Mouse (Mus musculus): ENCODE results near the gene Gal3st2b. TPM values are rescaled to one million over a fixed set of nuclear protein-coding genes. Genes with fewer than 3 reads are reported as not detected.
"Not testable (repeated sequence)": the region's sequence is repeated elsewhere in the genome, so short reads cannot be mapped to it uniquely, and the experiment has no call there.

The Gal3st2b gene
- total RNA-seq (2014; fragmentation: Nextera tagmentation) (1.1 TPM in 1 of 2 replicates, not detected in the other), total RNA-seq (2017) (0.22 TPM in 1 of 2 replicates, not detected in the other), polyA plus RNA-seq (2012) (not detected in 2 replicates)

DNA sequence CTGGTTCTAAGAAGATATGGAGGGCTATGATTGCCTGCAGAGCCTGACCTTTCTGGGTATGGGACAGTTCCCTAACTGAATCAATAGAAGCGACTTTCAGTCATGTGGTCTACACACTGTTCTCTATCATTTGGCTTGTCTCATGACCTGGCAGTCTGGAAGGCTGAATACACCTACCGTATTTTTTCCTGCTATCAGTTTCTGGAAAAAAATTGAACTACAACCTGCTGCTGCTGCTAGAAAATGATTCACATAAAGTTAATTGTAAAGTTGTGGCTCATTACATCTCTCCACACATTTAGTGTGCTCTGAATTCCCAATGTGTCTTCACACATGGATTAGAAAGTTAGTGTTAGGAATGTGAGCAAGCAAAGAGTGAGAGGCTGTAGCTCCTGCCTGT lies at the start of gene Gal3st2b:
Gene Gal3st2b (plus strand): TSS at position 301 of the 400 bp plus-strand sequence.
- H3K9me3 ChIP-seq (replicated peaks); H3K4me3 ChIP-seq (ENCODE audit: low read depth, low read length); H3K36me3 ChIP-seq (replicated peaks); H3K27me3 ChIP-seq (ENCODE audit: insufficient read depth, low read length); DNase-seq (ENCODE audit: low spot score); H3K4me1 ChIP-seq (ENCODE audit: insufficient read depth, low read depth, low read length); ATAC-seq (ENCODE audit: extremely low read depth, insufficient number of reproducible peaks, low FRiP score, poor library complexity, severe bottlenecking): not testable (repeated sequence)

DNA sequence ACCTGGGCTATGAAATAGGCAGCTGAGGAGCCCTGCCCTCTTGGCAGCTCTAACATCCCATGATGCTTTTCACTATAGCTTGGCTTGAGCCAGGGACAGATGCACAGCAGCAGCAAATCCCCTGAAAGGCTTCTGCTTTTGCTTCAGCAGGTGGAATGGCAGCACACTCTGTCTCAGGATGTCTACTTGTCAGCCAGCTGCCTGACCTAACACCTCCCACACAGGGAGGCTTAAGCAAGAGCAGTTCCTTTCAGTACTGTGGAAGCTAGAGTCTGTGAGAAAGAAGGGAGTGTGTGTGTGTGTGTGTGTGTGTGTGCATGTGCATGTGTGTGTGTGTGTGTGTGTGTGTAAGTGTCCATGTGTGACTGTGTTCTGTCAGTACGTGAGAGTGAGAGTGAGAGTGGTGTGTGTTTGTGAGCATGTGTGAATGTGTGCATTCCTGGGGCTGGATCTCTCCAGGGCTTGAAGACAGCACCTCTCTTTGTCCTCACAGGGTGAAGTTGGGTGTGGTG lies 46.5 kb upstream of the Gal3st2b start:
- H3K36me3 ChIP-seq (replicated peaks); H3K27me3 ChIP-seq (ENCODE audit: insufficient read depth, low read length); H3K9me3 ChIP-seq (replicated peaks); H3K4me3 ChIP-seq (ENCODE audit: low read depth, low read length); ATAC-seq (ENCODE audit: extremely low read depth, insufficient number of reproducible peaks, low FRiP score, poor library complexity, severe bottlenecking); DNase-seq (ENCODE audit: low spot score); H3K4me1 ChIP-seq (ENCODE audit: insufficient read depth, low read depth, low read length): not testable (repeated sequence)

DNA sequence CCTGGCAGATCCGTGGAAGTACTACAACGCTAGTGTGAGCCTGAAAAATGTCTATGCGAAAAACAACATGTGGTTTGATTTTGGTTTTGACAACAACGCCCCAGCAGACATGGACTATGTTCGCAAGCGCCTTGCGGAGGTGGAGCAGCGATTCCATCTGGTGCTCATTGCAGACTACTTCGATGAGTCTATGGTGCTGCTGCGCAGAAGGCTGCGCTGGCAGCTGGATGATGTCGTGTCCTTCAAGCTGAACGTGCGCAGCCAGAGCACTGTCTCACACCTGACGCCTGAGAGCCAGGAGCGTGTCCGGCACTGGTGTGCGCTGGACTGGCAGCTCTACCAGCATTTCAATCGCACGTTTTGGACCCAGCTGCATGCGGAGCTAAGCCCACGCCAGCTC lies 43.7 kb upstream of the Gal3st2b start:
- not testable (repeated sequence) for H3K9me3 ChIP-seq (replicated peaks); DNase-seq (ENCODE audit: low spot score); H3K4me1 ChIP-seq (ENCODE audit: insufficient read depth, low read depth, low read length); H3K27me3 ChIP-seq (ENCODE audit: insufficient read depth, low read length); H3K4me3 ChIP-seq (ENCODE audit: low read depth, low read length); ATAC-seq (ENCODE audit: extremely low read depth, insufficient number of reproducible peaks, low FRiP score, poor library complexity, severe bottlenecking); H3K36me3 ChIP-seq (replicated peaks)

DNA sequence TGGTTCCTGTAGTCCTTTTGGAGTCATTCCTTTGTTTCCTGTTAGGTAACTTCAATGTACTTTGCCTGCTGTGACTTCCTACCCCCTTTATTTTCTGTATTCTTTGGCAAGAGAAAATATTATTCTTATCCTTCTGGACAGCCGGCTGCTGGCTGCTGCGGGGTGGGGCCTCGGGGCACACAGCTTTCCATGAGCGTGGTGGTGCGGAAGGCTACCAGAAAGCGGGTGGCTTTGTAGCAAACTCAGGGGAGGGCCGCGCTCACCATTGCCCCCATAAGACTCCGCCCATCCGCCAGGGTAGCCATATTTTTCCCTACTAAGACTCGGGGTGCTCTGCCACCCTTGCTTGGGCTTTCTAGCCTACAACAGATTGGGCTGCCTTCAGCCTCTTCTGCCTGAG lies 36.3 kb upstream of the Gal3st2b start:
- not testable (repeated sequence) for H3K36me3 ChIP-seq (replicated peaks); H3K4me3 ChIP-seq (ENCODE audit: low read depth, low read length); DNase-seq (ENCODE audit: low spot score); H3K27me3 ChIP-seq (ENCODE audit: insufficient read depth, low read length); ATAC-seq (ENCODE audit: extremely low read depth, insufficient number of reproducible peaks, low FRiP score, poor library complexity, severe bottlenecking); H3K9me3 ChIP-seq (replicated peaks); H3K4me1 ChIP-seq (ENCODE audit: insufficient read depth, low read depth, low read length)

DNA sequence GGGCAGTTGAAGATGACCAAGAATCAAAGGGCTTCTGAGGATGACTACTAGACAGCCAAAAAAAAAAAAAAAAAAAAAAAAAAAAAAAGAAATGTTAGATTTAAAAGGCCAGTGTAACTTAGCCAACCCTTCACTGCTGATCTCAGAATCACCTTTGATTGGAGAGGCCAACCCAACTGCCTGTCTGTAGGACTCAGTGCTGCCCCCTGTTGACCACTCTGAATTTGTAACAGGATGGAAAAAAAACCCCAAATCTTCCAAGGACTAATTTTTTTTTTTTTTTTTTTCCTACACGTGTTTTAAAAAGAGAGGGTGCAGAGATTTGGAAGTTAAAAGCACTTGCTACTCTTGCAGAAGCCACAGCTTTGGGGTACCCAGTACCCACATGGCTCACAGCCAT lies 27.2 kb upstream of the Gal3st2b start:
- not testable (repeated sequence) for H3K27me3 ChIP-seq (ENCODE audit: insufficient read depth, low read length); DNase-seq (ENCODE audit: low spot score); H3K36me3 ChIP-seq (replicated peaks); ATAC-seq (ENCODE audit: extremely low read depth, insufficient number of reproducible peaks, low FRiP score, poor library complexity, severe bottlenecking); H3K4me3 ChIP-seq (ENCODE audit: low read depth, low read length); H3K9me3 ChIP-seq (replicated peaks); H3K4me1 ChIP-seq (ENCODE audit: insufficient read depth, low read depth, low read length)

DNA sequence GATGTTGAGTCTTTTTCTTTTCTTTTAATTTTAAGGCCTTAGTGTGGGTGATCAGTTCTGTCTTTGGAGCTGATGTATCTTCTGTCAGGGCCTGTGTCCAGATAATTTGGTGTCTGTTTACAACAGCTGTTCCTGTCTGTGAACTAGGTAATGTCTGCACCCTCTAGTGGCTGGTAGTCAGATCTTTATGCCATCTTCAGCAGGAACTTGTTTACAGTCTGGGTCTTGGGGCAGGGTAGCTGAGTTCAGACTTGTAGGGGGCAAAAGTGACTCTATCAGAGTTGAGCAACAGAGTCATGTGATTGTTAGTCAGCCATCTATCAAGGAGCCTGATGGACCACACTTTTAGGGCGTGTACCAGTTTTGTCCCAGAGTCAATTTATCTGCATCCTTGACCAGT lies 20.7 kb upstream of the Gal3st2b start:
- not testable (repeated sequence) for DNase-seq (ENCODE audit: low spot score); H3K36me3 ChIP-seq (replicated peaks); H3K27me3 ChIP-seq (ENCODE audit: insufficient read depth, low read length); H3K4me1 ChIP-seq (ENCODE audit: insufficient read depth, low read depth, low read length); H3K4me3 ChIP-seq (ENCODE audit: low read depth, low read length); H3K9me3 ChIP-seq (replicated peaks); ATAC-seq (ENCODE audit: extremely low read depth, insufficient number of reproducible peaks, low FRiP score, poor library complexity, severe bottlenecking)

DNA sequence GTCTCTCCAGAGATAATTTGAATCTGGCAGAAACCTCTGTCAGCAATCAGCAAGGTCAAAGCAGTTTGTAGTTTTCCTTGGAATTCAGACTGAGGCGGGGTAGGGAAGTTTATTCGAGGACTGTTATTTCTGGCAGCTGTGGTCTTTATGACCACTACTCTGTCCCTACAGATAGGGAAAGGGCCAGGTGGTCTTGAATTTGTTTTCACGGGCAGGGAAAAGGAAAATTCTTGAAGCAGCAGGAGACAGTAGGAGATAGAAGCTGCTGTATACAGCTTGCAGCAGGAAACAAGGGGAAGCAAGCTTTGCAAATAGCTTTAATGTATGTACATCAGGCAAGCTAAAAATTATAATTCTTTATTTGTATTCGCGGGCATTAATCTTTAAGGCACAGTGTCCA lies 16.8 kb upstream of the Gal3st2b start:
- not testable (repeated sequence) for DNase-seq (ENCODE audit: low spot score); H3K36me3 ChIP-seq (replicated peaks); H3K4me1 ChIP-seq (ENCODE audit: insufficient read depth, low read depth, low read length); ATAC-seq (ENCODE audit: extremely low read depth, insufficient number of reproducible peaks, low FRiP score, poor library complexity, severe bottlenecking); H3K9me3 ChIP-seq (replicated peaks); H3K4me3 ChIP-seq (ENCODE audit: low read depth, low read length); H3K27me3 ChIP-seq (ENCODE audit: insufficient read depth, low read length)

DNA sequence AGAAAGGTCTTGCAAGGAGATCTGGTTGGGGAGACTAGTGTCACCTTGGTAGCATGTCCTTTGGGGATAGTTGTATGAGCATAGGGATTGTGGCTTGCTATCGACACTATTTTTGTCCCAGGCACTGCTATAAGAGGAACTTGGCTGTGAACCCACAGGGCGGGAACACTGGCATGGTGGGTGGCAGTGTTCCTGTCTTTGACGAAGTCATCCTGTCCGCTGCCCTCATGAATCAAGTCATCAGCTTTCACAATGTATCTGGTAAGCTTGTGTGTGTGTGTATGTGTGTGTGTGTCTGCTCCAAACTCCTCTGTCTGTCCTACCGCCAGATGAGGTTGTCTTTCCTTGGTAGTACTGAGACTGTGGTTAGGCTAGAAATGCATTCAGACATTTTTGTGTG lies 11.4 kb upstream of the Gal3st2b start:
- not testable (repeated sequence) for ATAC-seq (ENCODE audit: extremely low read depth, insufficient number of reproducible peaks, low FRiP score, poor library complexity, severe bottlenecking); H3K27me3 ChIP-seq (ENCODE audit: insufficient read depth, low read length); DNase-seq (ENCODE audit: low spot score)

DNA sequence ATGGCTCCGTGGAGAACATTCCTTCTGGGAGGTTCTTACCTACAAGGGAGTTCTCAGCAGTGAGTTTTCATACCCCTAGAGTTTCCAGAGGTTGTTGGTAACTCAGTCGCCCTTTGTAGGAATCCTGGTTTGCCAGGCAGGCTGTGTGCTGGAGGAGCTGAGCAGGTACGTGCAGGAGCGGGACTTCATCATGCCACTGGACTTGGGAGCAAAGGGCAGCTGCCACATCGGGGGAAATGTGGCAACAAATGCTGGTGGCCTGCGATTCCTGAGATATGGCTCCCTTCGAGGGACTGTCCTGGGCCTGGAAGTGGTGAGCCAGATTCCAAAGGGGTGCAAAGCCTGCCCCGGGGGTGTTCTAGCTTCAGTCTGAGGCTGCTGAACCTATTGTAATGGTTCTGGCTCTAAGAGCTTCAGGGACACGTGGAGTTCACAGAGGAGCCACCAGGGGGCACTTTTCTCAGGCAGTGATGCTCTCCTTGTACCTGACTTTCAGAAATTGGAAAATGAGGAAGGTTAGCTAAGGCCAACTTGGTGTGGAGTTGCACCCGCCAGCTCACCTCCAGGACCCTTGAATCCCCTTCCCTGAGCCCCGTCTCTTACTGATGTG lies 9.0 kb upstream of the Gal3st2b start:
- not testable (repeated sequence) for DNase-seq (ENCODE audit: low spot score); H3K36me3 ChIP-seq (replicated peaks); H3K4me1 ChIP-seq (ENCODE audit: insufficient read depth, low read depth, low read length); H3K27me3 ChIP-seq (ENCODE audit: insufficient read depth, low read length); H3K4me3 ChIP-seq (ENCODE audit: low read depth, low read length); H3K9me3 ChIP-seq (replicated peaks)
- peak; percentile 55; the same call in 1 of the 2 replicates for ATAC-seq (ENCODE audit: extremely low read depth, insufficient number of reproducible peaks, low FRiP score, poor library complexity, severe bottlenecking)

More for the DNA sequence above, 11.4 kb upstream of the Gal3st2b start:
- not testable (repeated sequence) for H3K4me1 ChIP-seq (ENCODE audit: insufficient read depth, low read depth, low read length); H3K36me3 ChIP-seq (replicated peaks); H3K9me3 ChIP-seq (replicated peaks); H3K4me3 ChIP-seq (ENCODE audit: low read depth, low read length)

DNA sequence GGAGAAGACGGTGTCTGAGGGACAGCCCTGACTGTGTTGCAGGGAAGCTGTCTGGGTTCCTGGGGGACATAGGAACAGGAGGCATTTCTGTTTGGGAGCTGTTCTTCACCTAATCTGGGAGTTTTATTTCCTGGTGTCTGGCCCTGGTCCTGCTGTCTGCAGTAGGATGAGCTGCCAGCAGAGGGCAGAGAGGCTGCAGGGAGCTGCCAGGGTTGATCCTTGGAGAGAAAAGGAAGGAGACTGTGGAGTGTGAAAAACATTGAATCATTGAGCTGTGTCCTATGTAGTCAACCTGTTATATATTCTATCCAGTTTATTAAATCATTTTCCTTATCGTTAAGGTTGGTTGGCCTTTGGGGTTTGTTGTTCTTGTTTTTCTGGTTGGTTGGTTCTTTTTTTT lies 6.2 kb upstream of the Gal3st2b start:
- DNase-seq (ENCODE audit: low spot score); H3K27me3 ChIP-seq (ENCODE audit: insufficient read depth, low read length); H3K36me3 ChIP-seq (replicated peaks); H3K4me1 ChIP-seq (ENCODE audit: insufficient read depth, low read depth, low read length); H3K4me3 ChIP-seq (ENCODE audit: low read depth, low read length); H3K9me3 ChIP-seq (replicated peaks): not testable (repeated sequence)
- 0 out of 2 replicates have a peak, but pooled peaks have one; percentile 32 for ATAC-seq (ENCODE audit: extremely low read depth, insufficient number of reproducible peaks, low FRiP score, poor library complexity, severe bottlenecking)

DNA sequence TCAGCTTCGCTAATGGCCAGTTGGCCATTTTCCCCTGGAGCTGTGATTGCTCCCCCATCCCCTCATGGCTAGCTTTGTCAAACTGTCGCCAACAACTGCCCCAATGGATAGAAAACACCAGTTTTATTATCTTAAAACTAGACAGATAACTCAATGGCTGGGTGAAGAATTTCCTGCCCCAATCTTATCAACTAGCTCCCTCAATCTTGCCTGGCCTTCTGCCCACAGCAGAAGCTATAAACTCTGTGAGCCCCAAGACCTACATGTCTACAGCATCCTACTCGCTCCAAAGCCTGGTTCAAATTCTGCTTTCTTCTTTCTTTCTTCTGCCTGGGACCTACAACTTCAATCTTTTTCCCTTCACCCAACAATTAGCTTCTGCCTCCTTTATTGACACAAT lies 951 bp upstream of the Gal3st2b start:
- H3K27me3 ChIP-seq (ENCODE audit: insufficient read depth, low read length); H3K4me1 ChIP-seq (ENCODE audit: insufficient read depth, low read depth, low read length); H3K36me3 ChIP-seq (replicated peaks); DNase-seq (ENCODE audit: low spot score); H3K9me3 ChIP-seq (replicated peaks); ATAC-seq (ENCODE audit: extremely low read depth, insufficient number of reproducible peaks, low FRiP score, poor library complexity, severe bottlenecking); H3K4me3 ChIP-seq (ENCODE audit: low read depth, low read length): not testable (repeated sequence)

DNA sequence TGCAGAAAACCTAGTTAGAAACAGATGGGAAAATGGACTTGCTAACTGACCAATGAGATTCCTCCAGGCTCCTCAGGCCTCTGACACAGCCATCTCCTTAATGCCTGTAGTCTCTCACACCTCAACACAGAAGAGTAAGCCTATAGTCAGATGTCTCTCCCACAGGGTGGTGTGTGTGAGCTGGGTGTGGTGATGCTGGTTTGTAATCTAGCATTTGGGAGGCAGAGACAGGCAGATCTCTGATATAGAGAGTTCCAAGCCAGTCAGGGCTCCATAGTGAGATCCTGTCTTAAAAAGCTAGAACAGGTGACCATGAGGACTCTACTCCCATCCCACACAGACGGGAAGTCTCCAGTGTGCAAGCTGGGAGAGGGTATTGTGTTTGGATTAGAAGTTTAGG lies 664 bp downstream of the Gal3st2b start:
- not testable (repeated sequence) for ATAC-seq (ENCODE audit: extremely low read depth, insufficient number of reproducible peaks, low FRiP score, poor library complexity, severe bottlenecking); H3K4me1 ChIP-seq (ENCODE audit: insufficient read depth, low read depth, low read length); H3K9me3 ChIP-seq (replicated peaks); H3K36me3 ChIP-seq (replicated peaks); H3K27me3 ChIP-seq (ENCODE audit: insufficient read depth, low read length); DNase-seq (ENCODE audit: low spot score); H3K4me3 ChIP-seq (ENCODE audit: low read depth, low read length)

Data from G1E (cell line).